Mouse (Mus musculus): ENCODE data around the gene Rnf141. TPM values are rescaled to one million over a fixed set of nuclear protein-coding genes. Genes with fewer than 3 reads are reported as not detected.

The Rnf141 gene
- polyA plus RNA-seq, 1 experiment: 0.21 TPM

GRCm38 (mm10) chr7:110847321-110847720 is 3.1 kb upstream of the Rnf141 start:
- Histone ChIP-seq H3K27me3 (ENCODE audit: control insufficient read depth) (no peaks in the 10 kb centered on the region), H3K4me3 (replicated peaks) (no peak overlapping the region), H3K36me3 (ENCODE audit: control insufficient read depth) (peaks cover 2% of the 10 kb centered on the region), H3K4me1 (ENCODE audit: control insufficient read depth) (peaks cover 33% of the 10 kb centered on the region), H3K9me3 (ENCODE audit: control insufficient read depth, low read length) (peaks cover 5% of the 10 kb centered on the region)
- TF ChIP-seq TAL1 (IDR thresholded peaks at IDR 0.05; ENCODE audit: low read length) (no peak), GATA1 (IDR thresholded peaks at IDR 0.05; ENCODE audit: low read length) (no peak)

- H3K4me1 ChIP-seq (ENCODE audit: control insufficient read depth): peaks cover 55% of the 10 kb centered on the region
- no peak overlapping the region for H3K4me3 ChIP-seq (replicated peaks)
- no peaks in the 10 kb centered on the region for H3K9me3 ChIP-seq (ENCODE audit: control insufficient read depth, low read length)
- no peaks in the 10 kb centered on the region for H3K27me3 ChIP-seq (ENCODE audit: control insufficient read depth)
- peaks cover 54% of the 10 kb centered on the region for H3K36me3 ChIP-seq (ENCODE audit: control insufficient read depth)
- TF ChIP-seq TAL1 (IDR thresholded peaks at IDR 0.05; ENCODE audit: low read length) (no peak), GATA1 (IDR thresholded peaks at IDR 0.05; ENCODE audit: low read length) (no peak)
These were observed 3.9 kb downstream of the Rnf141 start for GRCm38 (mm10) chr7:110840332-110840731.

- Histone ChIP-seq H3K36me3 (ENCODE audit: control insufficient read depth) (peaks cover 85% of the 10 kb centered on the region), H3K4me3 (replicated peaks) (no peak overlapping the region), H3K27me3 (ENCODE audit: control insufficient read depth) (no peaks in the 10 kb centered on the region), H3K4me1 (ENCODE audit: control insufficient read depth) (peaks cover 9% of the 10 kb centered on the region), H3K9me3 (ENCODE audit: control insufficient read depth, low read length) (no peaks in the 10 kb centered on the region)
- TF ChIP-seq TAL1 (IDR thresholded peaks at IDR 0.05; ENCODE audit: low read length) (no peak), GATA1 (IDR thresholded peaks at IDR 0.05; ENCODE audit: low read length) (no peak)
These were observed 9.7 kb downstream of the Rnf141 start for GRCm38 (mm10) chr7:110834522-110834921.

GRCm38 (mm10) chr7:110834018-110834417 is 10.2 kb downstream of the Rnf141 start:
- H3K9me3 ChIP-seq (ENCODE audit: control insufficient read depth, low read length): no peaks in the 10 kb centered on the region
- H3K4me1 ChIP-seq (ENCODE audit: control insufficient read depth): peaks cover 4% of the 10 kb centered on the region
- H3K36me3 ChIP-seq (ENCODE audit: control insufficient read depth): peaks cover 87% of the 10 kb centered on the region
- H3K4me3 ChIP-seq (replicated peaks): no peak overlapping the region
- H3K27me3 ChIP-seq (ENCODE audit: control insufficient read depth): no peaks in the 10 kb centered on the region
- TF ChIP-seq GATA1 (IDR thresholded peaks at IDR 0.05; ENCODE audit: low read length): no peak
- TF ChIP-seq TAL1 (IDR thresholded peaks at IDR 0.05; ENCODE audit: low read length): no peak

GRCm38 (mm10) chr7:110833024-110833423 is 11.2 kb downstream of the Rnf141 start:
- TF ChIP-seq GATA1 (IDR thresholded peaks at IDR 0.05; ENCODE audit: low read length) (no peak), TAL1 (IDR thresholded peaks at IDR 0.05; ENCODE audit: low read length) (no peak)
- Histone ChIP-seq H3K36me3 (ENCODE audit: control insufficient read depth) (peaks cover 94% of the 10 kb centered on the region), H3K27me3 (ENCODE audit: control insufficient read depth) (no peaks in the 10 kb centered on the region), H3K4me3 (replicated peaks) (no peak overlapping the region), H3K4me1 (ENCODE audit: control insufficient read depth) (peaks cover 4% of the 10 kb centered on the region), H3K9me3 (ENCODE audit: control insufficient read depth, low read length) (no peaks in the 10 kb centered on the region)

- Histone ChIP-seq H3K27me3 (ENCODE audit: control insufficient read depth) (no peaks in the 10 kb centered on the region), H3K36me3 (ENCODE audit: control insufficient read depth) (peaks cover 99% of the 10 kb centered on the region), H3K4me3 (replicated peaks) (no peak overlapping the region), H3K9me3 (ENCODE audit: control insufficient read depth, low read length) (no peaks in the 10 kb centered on the region), H3K4me1 (ENCODE audit: control insufficient read depth) (peaks cover 28% of the 10 kb centered on the region)
- TF ChIP-seq TAL1 (IDR thresholded peaks at IDR 0.05; ENCODE audit: low read length) (no peak), GATA1 (IDR thresholded peaks at IDR 0.05; ENCODE audit: low read length) (no peak)
These were observed 20.0 kb downstream of the Rnf141 start for GRCm38 (mm10) chr7:110823995-110824953.

- H3K36me3 ChIP-seq (ENCODE audit: control insufficient read depth): peaks cover 98% of the 10 kb centered on the region
- no peak for TF ChIP-seq GATA1 (IDR thresholded peaks at IDR 0.05; ENCODE audit: low read length)
- no peak for TF ChIP-seq TAL1 (IDR thresholded peaks at IDR 0.05; ENCODE audit: low read length)
- H3K9me3 ChIP-seq (ENCODE audit: control insufficient read depth, low read length): no peaks in the 10 kb centered on the region
- peaks cover 35% of the 10 kb centered on the region for H3K4me1 ChIP-seq (ENCODE audit: control insufficient read depth)
- no peaks in the 10 kb centered on the region for H3K27me3 ChIP-seq (ENCODE audit: control insufficient read depth)
- H3K4me3 ChIP-seq (replicated peaks): no peak overlapping the region
These were observed 20.7 kb downstream of the Rnf141 start for GRCm38 (mm10) chr7:110823593-110823992.

- H3K27me3 ChIP-seq (ENCODE audit: control insufficient read depth): no peaks in the 10 kb centered on the region
- TF ChIP-seq TAL1 (IDR thresholded peaks at IDR 0.05; ENCODE audit: low read length) (no peak), GATA1 (IDR thresholded peaks at IDR 0.05; ENCODE audit: low read length) (no peak)
- peaks cover 98% of the 10 kb centered on the region for H3K36me3 ChIP-seq (ENCODE audit: control insufficient read depth)
- no peaks in the 10 kb centered on the region for H3K9me3 ChIP-seq (ENCODE audit: control insufficient read depth, low read length)
- H3K4me3 ChIP-seq (replicated peaks): no peak overlapping the region
- peaks cover 40% of the 10 kb centered on the region for H3K4me1 ChIP-seq (ENCODE audit: control insufficient read depth)
These were observed 21.2 kb downstream of the Rnf141 start for GRCm38 (mm10) chr7:110823076-110823475.

- no peaks in the 10 kb centered on the region for H3K27me3 ChIP-seq (ENCODE audit: control insufficient read depth)
- peaks cover 99% of the 10 kb centered on the region for H3K36me3 ChIP-seq (ENCODE audit: control insufficient read depth)
- no peak overlapping the region for H3K4me3 ChIP-seq (replicated peaks)
- H3K4me1 ChIP-seq (ENCODE audit: control insufficient read depth): peaks cover 45% of the 10 kb centered on the region
- no peak for TF ChIP-seq TAL1 (IDR thresholded peaks at IDR 0.05; ENCODE audit: low read length)
- TF ChIP-seq GATA1 (IDR thresholded peaks at IDR 0.05; ENCODE audit: low read length): no peak
- H3K9me3 ChIP-seq (ENCODE audit: control insufficient read depth, low read length): no peaks in the 10 kb centered on the region
These were observed 22.2 kb downstream of the Rnf141 start for GRCm38 (mm10) chr7:110822055-110822454.

Data from erythroblast, embryonic 14.5 days (primary cell).